Mouse (Mus musculus) cerebral cortex, adult 2 months (tissue): ENCODE data around the gene Cacnb2.

Experiments used
- WGBS: fragments of 180-500 bp; shearing (Covaris S2); methylation state at CpG from one replicate; pipeline ENCODE4 v1.1.7; 2018; 5-methylcytosine and 5-hydroxymethylcytosine counted together

Gene Cacnb2

DNA sequence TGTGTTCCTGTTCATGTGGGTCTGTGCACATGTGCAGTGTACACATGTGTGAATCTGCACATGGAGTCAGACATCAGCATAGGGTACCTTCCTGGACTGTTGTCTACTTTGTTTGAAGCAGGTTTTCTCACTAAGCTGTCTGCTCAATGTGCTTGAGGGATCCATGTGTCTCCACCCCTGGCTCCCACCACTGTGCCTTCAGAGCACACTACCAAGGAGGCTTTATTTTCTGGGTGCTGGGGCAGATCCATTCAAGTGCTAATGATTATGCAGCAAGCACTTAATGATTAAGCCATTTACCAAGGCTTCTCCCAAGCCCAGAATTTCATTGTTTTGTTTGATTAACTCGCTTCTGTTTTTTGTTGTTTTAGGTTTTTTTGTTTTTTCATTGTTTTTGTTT, 62.3 kb downstream of the Cacnb2 start:
- 54% methylated on average over 1 of the region's 1 CpGs for WGBS

- WGBS: 96% methylated on average over 8 of the region's 8 CpGs
These were observed 69.2 kb downstream of the Cacnb2 start for GRCm38 (mm10) chr2:14672117-14672516.

GRCm38 (mm10) chr2:14676885-14677516, 74.1 kb downstream of the Cacnb2 start:
- 22% methylated on average over 6 of the region's 6 CpGs for WGBS

- WGBS: 81% methylated on average over 1 of the region's 1 CpGs
These were observed 100.2 kb downstream of the Cacnb2 start for GRCm38 (mm10) chr2:14702973-14703645.

- WGBS: 85% methylated on average over 4 of the region's 4 CpGs
These were observed 100.8 kb downstream of the Cacnb2 start for GRCm38 (mm10) chr2:14703676-14704075.

DNA sequence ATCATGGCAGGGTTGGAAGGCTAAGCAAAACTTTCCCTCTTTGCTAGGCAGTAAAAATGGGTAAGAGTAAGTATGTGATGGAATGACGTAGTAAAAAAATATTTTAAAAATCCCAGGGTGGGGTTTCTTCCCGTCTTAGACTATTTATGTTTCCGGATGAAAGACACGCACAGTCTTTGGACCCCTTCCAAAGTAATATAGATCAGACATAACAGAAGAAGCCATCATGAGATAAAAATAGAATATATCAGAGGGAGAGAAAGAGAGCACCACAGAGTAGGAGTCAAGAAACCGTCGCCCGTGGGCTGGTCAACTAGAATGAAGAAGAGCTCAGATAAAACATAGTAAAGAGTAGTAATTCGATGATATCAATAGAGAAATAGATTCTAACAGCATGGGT, 107.4 kb downstream of the Cacnb2 start:
- 68% methylated on average over 8 of the region's 8 CpGs for WGBS

DNA sequence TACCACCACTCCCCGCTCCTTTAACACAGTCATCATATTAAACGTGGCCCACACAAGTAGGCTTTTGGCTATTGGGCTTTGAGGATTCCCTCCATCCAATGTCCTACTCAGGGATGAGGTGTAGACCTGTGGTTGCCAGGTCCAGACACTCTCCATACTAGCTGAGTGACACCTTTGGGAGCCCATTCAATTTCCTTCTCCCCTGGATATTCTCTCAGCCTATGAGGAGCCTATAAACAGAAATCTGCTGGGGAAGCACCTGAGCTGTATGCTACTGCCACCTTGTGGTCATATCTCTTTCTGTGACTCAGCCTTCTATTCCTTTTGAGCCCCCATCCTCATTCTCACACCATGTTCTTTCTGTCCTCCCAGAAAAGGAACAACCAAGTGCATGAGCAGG, 108.9 kb downstream of the Cacnb2 start:
- WGBS: 91% methylated on average over 2 of the region's 2 CpGs

- WGBS: 92% methylated on average over 3 of the region's 3 CpGs
These were observed 110.2 kb downstream of the Cacnb2 start for GRCm38 (mm10) chr2:14713049-14713448.

DNA sequence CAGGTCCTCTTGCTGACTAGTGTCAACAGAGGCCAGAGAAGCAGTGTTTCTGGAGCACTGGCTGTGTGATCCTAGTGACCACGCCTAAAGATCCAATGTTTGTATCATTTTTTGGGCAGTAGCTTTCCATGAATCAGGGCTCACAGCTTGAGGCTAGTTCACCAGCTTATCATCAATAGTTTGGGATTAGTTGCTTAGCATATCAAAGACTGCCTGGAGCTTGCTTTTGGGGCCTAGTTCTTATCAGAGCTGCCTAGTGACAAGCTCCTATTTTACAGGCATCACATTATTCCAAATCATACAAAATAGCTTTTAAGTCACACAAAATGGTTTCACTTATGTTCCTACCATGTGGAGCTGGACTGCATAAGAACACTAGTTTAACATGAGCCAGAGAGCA, 113.8 kb downstream of the Cacnb2 start:
- 73% methylated on average over 1 of the region's 1 CpGs for WGBS

GRCm38 (mm10) chr2:14719119-14719718, 116.3 kb downstream of the Cacnb2 start:
- 59% methylated on average over 9 of the region's 9 CpGs for WGBS

DNA sequence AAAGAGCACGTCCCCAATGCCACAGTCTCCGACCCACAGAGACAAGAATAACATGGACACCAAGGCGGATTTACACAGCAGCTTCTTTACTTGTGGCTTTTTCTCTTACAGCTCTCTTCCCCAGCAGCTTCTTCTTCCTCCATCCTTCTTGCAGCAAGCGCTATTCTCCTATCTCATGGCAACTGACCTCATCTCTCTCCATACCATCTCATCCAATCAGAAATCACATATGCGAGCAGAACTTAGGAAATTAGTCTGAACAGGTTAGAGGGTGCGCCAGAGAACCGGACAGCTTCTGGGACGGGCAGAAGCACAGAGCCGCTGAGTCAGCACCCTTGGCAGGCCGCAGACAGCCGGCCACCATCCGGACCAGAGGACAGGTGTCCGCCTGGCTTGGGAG, 123.7 kb downstream of the Cacnb2 start:
- 98% methylated on average over 13 of the region's 13 CpGs for WGBS

GRCm38 (mm10) chr2:14738927-14739326, 136.0 kb downstream of the Cacnb2 start:
- WGBS: 30% methylated on average over 9 of the region's 9 CpGs

GRCm38 (mm10) chr2:14739510-14739909, 136.6 kb downstream of the Cacnb2 start:
- WGBS: 48% methylated on average over 15 of the region's 15 CpGs

DNA sequence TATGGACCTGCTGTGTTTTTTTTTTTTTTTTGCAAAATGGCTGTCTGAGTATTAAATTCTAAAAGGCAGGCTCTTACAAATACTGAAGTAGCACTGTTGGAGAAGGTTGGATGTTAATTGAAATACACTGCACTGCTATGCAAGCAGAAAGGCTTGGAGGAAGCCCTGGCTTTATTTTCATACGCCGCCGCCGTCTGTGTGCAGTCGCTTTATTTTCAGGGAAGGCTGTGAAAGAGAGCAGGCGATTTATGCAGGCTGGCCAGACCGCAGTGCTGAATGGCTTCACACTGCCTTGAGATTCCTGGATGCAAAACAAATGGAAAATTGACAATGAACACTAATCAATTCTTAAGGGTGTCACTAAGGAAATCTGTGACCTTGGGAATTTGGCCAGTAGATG, 137.5 kb downstream of the Cacnb2 start:
- WGBS: 27% methylated on average over 7 of the region's 7 CpGs

DNA sequence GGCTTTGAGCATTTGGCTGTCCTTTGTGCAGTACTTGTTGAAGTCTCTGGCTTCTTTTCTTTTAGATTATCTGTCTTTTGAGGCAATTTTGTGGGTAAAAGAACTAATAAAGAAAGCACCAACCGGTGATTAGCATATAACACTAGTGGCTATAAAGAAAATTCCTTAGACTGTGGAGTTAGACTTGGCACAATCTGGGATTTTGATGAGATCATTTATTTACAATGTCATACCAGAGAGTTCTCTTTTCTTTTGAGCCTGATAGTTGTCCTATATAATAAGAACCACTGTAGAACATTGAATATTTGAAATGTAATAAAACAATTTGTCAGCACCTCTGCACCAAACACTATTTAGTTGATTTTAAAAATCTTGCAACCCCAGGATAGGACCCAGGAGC, 141.9 kb downstream of the Cacnb2 start:
- 74% methylated on average over 1 of the region's 1 CpGs for WGBS

DNA sequence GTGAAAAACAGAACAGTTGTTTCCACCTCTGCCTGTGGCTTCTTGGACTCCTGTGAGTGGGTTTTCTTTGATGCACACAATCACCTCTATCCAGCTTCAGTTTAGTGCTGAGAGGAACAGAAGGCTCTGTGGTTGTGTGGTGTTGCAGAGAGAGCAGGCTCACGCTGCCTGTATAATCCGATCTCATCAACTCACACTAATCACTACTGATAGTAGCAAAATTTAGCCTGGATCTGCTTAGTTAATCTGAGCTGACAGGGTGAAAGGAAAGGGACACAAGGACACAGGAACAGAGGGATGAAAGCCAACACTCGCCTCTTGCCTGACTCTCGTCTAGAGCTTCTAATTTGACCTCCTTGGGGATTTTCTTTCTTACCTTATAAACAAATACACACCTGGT, 160.0 kb downstream of the Cacnb2 start:
- WGBS: 44% methylated on average over 4 of the region's 4 CpGs

- WGBS: 43% methylated on average over 6 of the region's 6 CpGs
These were observed 161.0 kb downstream of the Cacnb2 start for GRCm38 (mm10) chr2:14763931-14764330.

DNA sequence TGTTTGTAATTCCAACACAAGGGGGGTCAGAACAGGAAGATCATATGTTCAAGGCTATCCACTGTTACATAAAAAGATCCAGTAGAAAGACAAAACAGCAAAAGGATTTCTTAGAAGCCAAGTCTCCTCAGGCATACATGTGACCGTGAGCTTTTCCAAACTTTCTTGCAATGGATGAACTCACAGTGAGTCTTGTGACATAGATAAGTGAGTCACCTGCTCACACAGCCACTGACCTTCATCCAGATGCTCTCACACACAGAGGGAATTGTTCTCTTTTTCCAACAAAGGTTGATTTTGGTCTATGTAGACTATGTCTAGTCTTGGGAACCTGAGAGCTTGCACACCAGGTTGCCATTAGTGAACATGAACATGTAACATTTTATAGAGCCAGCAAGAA, 166.6 kb downstream of the Cacnb2 start:
- 95% methylated on average over 1 of the region's 1 CpGs for WGBS

- WGBS: 86% methylated on average over 4 of the region's 4 CpGs
These were observed 167.7 kb downstream of the Cacnb2 start for GRCm38 (mm10) chr2:14770635-14771034.

DNA sequence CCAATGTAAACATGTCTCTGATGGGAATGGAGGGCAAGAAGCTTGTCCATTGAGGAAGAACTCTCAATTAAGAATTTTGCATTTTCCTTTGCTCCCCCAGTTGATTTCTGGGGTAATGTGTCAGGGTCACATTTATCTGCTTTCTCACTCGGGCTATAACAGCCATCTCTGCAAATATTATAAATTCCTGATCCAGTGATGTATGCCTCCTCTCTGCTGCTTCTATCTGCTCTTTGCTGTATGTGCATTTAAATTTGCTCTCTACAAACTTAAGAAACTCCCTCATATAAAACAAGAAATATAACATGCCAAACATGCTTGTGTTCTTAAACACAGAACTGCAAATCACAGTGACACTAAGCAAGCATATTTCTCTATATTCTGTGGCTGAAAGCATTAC, 171.5 kb downstream of the Cacnb2 start:
- 40% methylated on average over 1 of the region's 1 CpGs for WGBS

- 43% methylated on average over 3 of the region's 3 CpGs for WGBS
These were observed 172.1 kb downstream of the Cacnb2 start for GRCm38 (mm10) chr2:14774857-14775495.

- 94% methylated on average over 2 of the region's 2 CpGs for WGBS
These were observed 185.1 kb downstream of the Cacnb2 start for GRCm38 (mm10) chr2:14787983-14788382.
